Mouse (Mus musculus) lung, embryonic 14.5 days (tissue): Measurements from ENCODE around the gene Nat9. TPM values are rescaled to one million over a fixed set of nuclear protein-coding genes. Genes with fewer than 3 reads are reported as not detected.

Experiments
- ATAC-seq: fragments of 200-750 bp; cut with Nextera tagmentation; 2 replicates; pipeline ENCODE4 v1.8.0; 2017; ENCODE audit warnings: mild to moderate bottlenecking, moderate TSS enrichment, moderate library complexity; ENCODE audit not compliant: insufficient read depth
- DNase-seq: peaks from one replicate; pipeline ENCODE4 v3.0.0-alpha.2; 2015
- H3K27ac ChIP-seq: fragments of 300-500 bp; sonication (generic); 2 replicates; pipeline ENCODE4 v1.5.1; 2014; ENCODE audit warnings: low read depth, mild to moderate bottlenecking, moderate library complexity
- H3K27me3 ChIP-seq: fragments of 300-500 bp; sonication (generic); 2 replicates; pipeline ENCODE4 v1.6.1; 2014; ENCODE audit warnings: low read length, control low read depth; ENCODE audit not compliant: insufficient read depth
- H3K36me3 ChIP-seq: fragments of 300-500 bp; sonication (generic); 2 replicates; pipeline ENCODE4 v1.6.1; 2014; ENCODE audit warnings: control low read depth; ENCODE audit not compliant: insufficient read depth
- H3K4me1 ChIP-seq: fragments of 300-500 bp; sonication (generic); 2 replicates; pipeline ENCODE4 v1.6.1; 2014; ENCODE audit warnings: antibody characterized with exemption, control low read depth; ENCODE audit not compliant: insufficient read depth
- H3K4me2 ChIP-seq: fragments of 300-500 bp; sonication (generic); 2 replicates; pipeline ENCODE4 v1.6.1; 2014; ENCODE audit warnings: mild to moderate bottlenecking
- H3K4me3 ChIP-seq: fragments of 300-500 bp; sonication (generic); 2 replicates; pipeline ENCODE4 v1.5.1; 2014; ENCODE audit warnings: low read depth, low read length
- H3K9ac ChIP-seq: fragments of 300-500 bp; sonication (generic); 2 replicates; pipeline ENCODE4 v1.6.1; 2014
- H3K9me3 ChIP-seq: fragments of 300-500 bp; sonication (generic); 2 replicates; pipeline ENCODE4 v1.6.1; 2016; ENCODE audit warnings: low read depth, low read length, control low read depth
- CTCF ChIP-seq: IDR thresholded peaks from 2 replicates; pipeline ENCODE4 v1.5.1; 2016; ENCODE audit warnings: antibody characterized with exemption, low read depth
- WGBS: fragments of 180-500 bp; shearing (Covaris S2); extraction: QIAGEN DNeasy Blood & Tissue Kit; methylation state at CpG from one replicate; pipeline ENCODE4 v1.1.7; 2014; 5-methylcytosine and 5-hydroxymethylcytosine counted together
- polyA plus RNA-seq: library from polyadenylated mRNA; unstranded; fragments of >200 nt; fragmentation: Nextera tagmentation; extraction: Ambion mirVana; gene quantifications from 2 replicates; pipeline ENCODE4 v1.2.1, GENCODE M21; 2014

Gene Nat9
- polyA plus RNA-seq, 1 experiment from 2014 or later: 17.9 TPM

- ATAC-seq: no peak
These were observed 4.5 kb upstream of the Nat9 start for GRCm38 (mm10) chr11:115192180-115192579.

GRCm38 (mm10) chr11:115189304-115189703 is 1.6 kb upstream of the Nat9 start:
- TF ChIP-seq CTCF: no peak
- no peak for DNase-seq
- no peaks in the 10 kb centered on the region for H3K9me3 ChIP-seq
- 82% methylated on average over 6 of the region's 6 CpGs for WGBS
- no peak overlapping the region for H3K9ac ChIP-seq
- 0 out of 2 replicates have a peak, but pooled peaks cover 4% of the 10 kb centered on the region for H3K4me1 ChIP-seq
- no peak overlapping the region for H3K27ac ChIP-seq
- no peak overlapping the region for H3K4me3 ChIP-seq
- no peak overlapping the region for H3K4me2 ChIP-seq
- no peaks in the 10 kb centered on the region for H3K27me3 ChIP-seq
- ATAC-seq: no peak
- no peaks in the 10 kb centered on the region for H3K36me3 ChIP-seq

More at GRCm38 (mm10) chr11:115192180-115192579, 4.5 kb upstream of the Nat9 start:
- Histone ChIP-seq H3K4me2 (no peak overlapping the region), H3K9ac (no peak overlapping the region), H3K36me3 (no peaks in the 10 kb centered on the region), H3K4me1 (0 out of 2 replicates have a peak, but pooled peaks cover 4% of the 10 kb centered on the region), H3K27me3 (no peaks in the 10 kb centered on the region), H3K27ac (no peak overlapping the region; the same call in 1 of the 2 replicates), H3K9me3 (no peaks in the 10 kb centered on the region), H3K4me3 (no peak overlapping the region)
- no peak for TF ChIP-seq CTCF
- DNase-seq: peak; percentile 69
- 39% methylated on average over 9 of the region's 9 CpGs for WGBS

- H3K27me3 ChIP-seq: no peaks in the 10 kb centered on the region
These were observed 1.0 kb upstream of the Nat9 start for GRCm38 (mm10) chr11:115188539-115189231.

GRCm38 (mm10) chr11:115187224-115187639 is 427 bp downstream of the Nat9 start, which contains the start of gene Tmem104:
Gene Tmem104 (plus strand): TSS chr11:115187487.
- peak; percentile 100 for DNase-seq
- Histone ChIP-seq H3K9ac (peak within 1 kb of the TSS; percentile 67), H3K36me3 (no peaks in the 10 kb centered on the region), H3K4me3 (peak within 1 kb of the TSS; percentile 60), H3K27ac (peak within 1 kb of the TSS; percentile 70), H3K4me1 (0 out of 2 replicates have a peak, but pooled peaks cover 4% of the 10 kb centered on the region), H3K27me3 (no peaks in the 10 kb centered on the region), H3K9me3 (no peaks in the 10 kb centered on the region), H3K4me2 (peak within 1 kb of the TSS; percentile 91)
- peak; percentile 33; the same call in 1 of the 2 replicates for TF ChIP-seq CTCF
- peak; percentile 92 for ATAC-seq
- under 1% methylated on average over 39 of the region's 39 CpGs for WGBS

More at GRCm38 (mm10) chr11:115188539-115189231, 1.0 kb upstream of the Nat9 start:
- DNase-seq (no peak), ATAC-seq (no peak)
- Histone ChIP-seq H3K4me1 (0 out of 2 replicates have a peak, but pooled peaks cover 4% of the 10 kb centered on the region), H3K9ac (no peak overlapping the region), H3K9me3 (no peaks in the 10 kb centered on the region), H3K36me3 (no peaks in the 10 kb centered on the region), H3K4me2 (peak overlapping the region; percentile 91), H3K27ac (no peak overlapping the region), H3K4me3 (0 out of 2 replicates have a peak overlapping the region, but pooled peaks have one; percentile 60)
- TF ChIP-seq CTCF: no peak
- WGBS: 80% methylated on average over 13 of the region's 13 CpGs

GRCm38 (mm10) chr11:115184973-115185372 is 2.7 kb downstream of the Nat9 start:
- 29% methylated on average over 4 of the region's 4 CpGs for WGBS
- no peaks in the 10 kb centered on the region for H3K9me3 ChIP-seq

GRCm38 (mm10) chr11:115181913-115182638 is 5.6 kb downstream of the Nat9 start:
- H3K27ac ChIP-seq: no peak overlapping the region
- peak; percentile 91 for DNase-seq
- no peak overlapping the region for H3K4me3 ChIP-seq
- H3K36me3 ChIP-seq: peaks cover 7% of the 10 kb centered on the region; the same call in 1 of the 2 replicates
- no peak overlapping the region for H3K4me2 ChIP-seq
- WGBS: 17% methylated on average over 12 of the region's 12 CpGs
- ATAC-seq: peak; percentile 10; the same call in 1 of the 2 replicates
- H3K27me3 ChIP-seq: no peaks in the 10 kb centered on the region
- no peak overlapping the region for H3K9ac ChIP-seq
- H3K9me3 ChIP-seq: no peaks in the 10 kb centered on the region
- TF ChIP-seq CTCF: peak; percentile 95
- H3K4me1 ChIP-seq: peaks cover 7% of the 10 kb centered on the region

More at GRCm38 (mm10) chr11:115184973-115185372, 2.7 kb downstream of the Nat9 start:
- peaks cover 7% of the 10 kb centered on the region; the same call in 1 of the 2 replicates for H3K36me3 ChIP-seq
- H3K4me2 ChIP-seq: no peak overlapping the region
- TF ChIP-seq CTCF: no peak
- no peak overlapping the region for H3K27ac ChIP-seq
- H3K27me3 ChIP-seq: no peaks in the 10 kb centered on the region
- H3K9ac ChIP-seq: no peak overlapping the region
- 0 out of 2 replicates have a peak, but pooled peaks cover 4% of the 10 kb centered on the region for H3K4me1 ChIP-seq
- no peak overlapping the region for H3K4me3 ChIP-seq
- DNase-seq: no peak
- ATAC-seq: no peak

GRCm38 (mm10) chr11:115179881-115180280 is 7.8 kb downstream of the Nat9 start:
- H3K27ac ChIP-seq: no peak overlapping the region
- no peak overlapping the region for H3K9ac ChIP-seq
- H3K4me2 ChIP-seq: no peak overlapping the region
- no peak for DNase-seq
- H3K4me1 ChIP-seq: peaks cover 15% of the 10 kb centered on the region
- no peak for TF ChIP-seq CTCF
- no peak overlapping the region for H3K4me3 ChIP-seq
- ATAC-seq: no peak
- 69% methylated on average over 6 of the region's 6 CpGs for WGBS
- H3K9me3 ChIP-seq: no peaks in the 10 kb centered on the region
- no peaks in the 10 kb centered on the region for H3K27me3 ChIP-seq
- peaks cover 7% of the 10 kb centered on the region; the same call in 1 of the 2 replicates for H3K36me3 ChIP-seq
